Mouse (Mus musculus): ENCODE measurements around the gene Olfr1288. TPM values are rescaled to one million over a fixed set of nuclear protein-coding genes. Genes with fewer than 3 reads are reported as not detected.

Gene Olfr1288
- total RNA-seq (2014; fragmentation: Nextera tagmentation) (not detected in 2 replicates), total RNA-seq (2017) (not detected in 2 replicates)

DNA sequence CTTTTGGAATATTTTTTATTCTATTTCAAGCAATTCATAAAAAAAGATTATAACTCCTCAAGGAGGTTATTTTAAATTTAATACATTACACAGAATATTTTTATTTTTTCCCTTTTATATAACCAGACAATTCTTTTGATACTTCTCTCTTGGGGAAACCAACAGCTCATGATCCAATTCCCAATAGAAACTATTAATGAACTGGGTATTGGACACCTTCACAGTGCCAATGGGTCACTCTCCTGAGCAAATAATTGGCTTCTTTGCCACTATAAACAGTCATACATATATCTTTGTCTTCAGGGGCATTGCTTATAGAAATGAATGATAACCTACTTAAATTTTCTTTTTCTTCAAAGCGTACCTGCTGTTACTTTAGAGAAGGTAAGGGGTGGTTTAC is at the start of gene Olfr1288:
Gene Olfr1288 (plus strand): TSS at position 301 of the 400 bp plus-strand sequence.
- no peak for ATAC-seq (replicated peaks; ENCODE audit: poor library complexity, severe bottlenecking)

DNA sequence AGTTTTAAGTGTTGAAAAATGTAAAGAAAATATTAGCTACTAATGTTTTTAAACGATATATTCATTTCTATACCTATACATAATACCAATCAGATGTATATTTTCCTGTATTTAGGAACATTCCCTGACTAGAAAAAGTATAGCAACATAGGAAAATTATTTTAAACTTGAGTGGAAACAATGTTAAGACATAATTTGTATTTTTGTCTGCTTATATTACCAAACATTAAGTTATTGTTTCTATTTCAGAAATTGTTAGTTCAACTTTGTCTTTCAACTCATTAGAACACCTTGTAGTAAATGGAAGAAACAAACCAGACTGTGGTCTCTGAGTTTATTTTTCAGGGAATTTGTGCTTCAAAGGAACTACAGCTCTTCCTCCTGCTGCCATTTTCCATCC is 25.1 kb upstream of the Olfr1288 start, which contains the start of gene Olfr1287:
Gene Olfr1287 (plus strand): TSS at position 301 of the 400 bp plus-strand sequence.
- no peak for ATAC-seq (replicated peaks; ENCODE audit: poor library complexity, severe bottlenecking)

DNA sequence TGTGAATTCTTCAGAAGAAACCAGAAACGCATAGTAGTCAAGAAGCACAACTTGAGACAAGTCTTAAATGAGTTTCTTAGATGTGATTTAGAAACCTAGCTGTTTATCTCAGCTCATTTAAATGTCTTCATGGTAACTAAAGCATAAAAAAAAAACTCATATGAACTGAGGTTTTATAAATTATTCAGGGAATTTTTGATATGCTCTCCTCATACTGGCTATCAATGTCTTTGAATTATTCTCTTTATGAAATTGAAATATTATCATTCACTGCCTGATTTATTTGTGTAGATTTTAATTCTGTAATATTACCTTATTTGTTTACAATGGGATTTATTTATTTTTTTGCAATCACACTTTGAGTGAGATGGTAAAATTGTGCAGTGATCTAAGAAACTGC is 6.6 kb downstream of the Olfr1288 start, which contains the start of gene Olfr1289:
Gene Olfr1289 (plus strand): TSS at position 301 of the 400 bp plus-strand sequence.
- ATAC-seq (replicated peaks; ENCODE audit: poor library complexity, severe bottlenecking): no peak

DNA sequence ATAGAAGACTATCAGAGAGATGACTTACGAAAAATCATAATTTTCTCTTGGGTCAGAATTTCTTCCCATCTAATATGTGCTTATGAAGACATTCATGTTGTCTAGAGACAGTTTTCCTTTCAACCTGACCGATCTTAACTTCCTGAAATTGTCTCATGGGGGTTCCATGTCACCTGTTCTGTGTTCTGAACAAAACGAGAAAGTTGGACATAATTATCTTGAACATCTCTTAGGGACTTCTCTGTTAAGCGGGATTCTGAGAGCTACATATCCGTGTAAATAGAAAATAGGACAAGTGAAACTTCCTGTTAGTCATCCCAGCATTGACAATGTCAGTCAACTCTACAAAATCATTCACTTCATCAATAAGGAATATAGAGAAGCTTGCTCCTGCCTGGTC is 19.8 kb downstream of the Olfr1288 start, which contains the start of gene Olfr1290:
Gene Olfr1290 (minus strand): TSS at position 101 of the 400 bp plus-strand sequence.
- ATAC-seq (replicated peaks; ENCODE audit: poor library complexity, severe bottlenecking): no peak

DNA sequence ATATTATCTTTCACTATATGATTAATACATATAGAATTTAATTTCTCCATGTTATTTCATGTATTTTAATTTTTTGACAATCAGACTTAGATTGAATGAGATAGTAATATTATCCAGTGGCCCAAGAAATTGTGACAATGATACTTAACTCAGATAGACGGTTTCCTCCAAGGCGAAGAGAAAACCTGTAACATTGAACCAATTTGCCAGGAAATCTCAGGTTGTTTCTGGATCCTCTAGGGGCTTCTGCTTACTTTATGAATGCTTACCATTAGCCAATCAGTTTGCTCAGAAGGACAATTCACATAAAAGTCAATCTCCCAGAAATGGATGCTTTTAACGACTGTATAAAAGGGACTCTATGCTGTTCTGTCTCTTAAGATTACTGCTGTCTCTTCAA is 23.0 kb downstream of the Olfr1288 start, which contains the start of gene Olfr1291-ps1:
Gene Olfr1291-ps1 (plus strand): TSS at position 301 of the 400 bp plus-strand sequence.
- ATAC-seq (replicated peaks; ENCODE audit: poor library complexity, severe bottlenecking): no peak

DNA sequence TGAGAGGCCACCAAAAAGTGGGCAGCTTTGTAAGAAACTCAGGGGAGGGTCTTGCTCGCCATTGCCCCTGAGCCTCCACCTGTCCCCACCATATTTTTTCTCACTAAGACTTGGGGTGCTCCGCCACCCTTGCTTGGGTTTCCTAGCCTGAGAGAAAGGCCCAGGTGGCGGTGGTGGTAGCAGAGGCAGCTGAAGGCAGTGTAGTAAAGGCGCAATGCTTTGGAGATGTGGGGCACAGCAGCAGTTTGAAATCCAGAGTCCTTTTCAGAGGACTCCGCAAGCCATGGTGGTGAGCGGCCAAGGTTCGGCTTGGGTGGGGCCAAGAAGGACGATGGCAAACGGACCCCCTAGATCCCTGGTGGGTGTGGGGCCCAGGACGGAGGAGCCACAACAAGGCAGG is 43.5 kb downstream of the Olfr1288 start:
- no peak for ATAC-seq (replicated peaks; ENCODE audit: poor library complexity, severe bottlenecking)

DNA sequence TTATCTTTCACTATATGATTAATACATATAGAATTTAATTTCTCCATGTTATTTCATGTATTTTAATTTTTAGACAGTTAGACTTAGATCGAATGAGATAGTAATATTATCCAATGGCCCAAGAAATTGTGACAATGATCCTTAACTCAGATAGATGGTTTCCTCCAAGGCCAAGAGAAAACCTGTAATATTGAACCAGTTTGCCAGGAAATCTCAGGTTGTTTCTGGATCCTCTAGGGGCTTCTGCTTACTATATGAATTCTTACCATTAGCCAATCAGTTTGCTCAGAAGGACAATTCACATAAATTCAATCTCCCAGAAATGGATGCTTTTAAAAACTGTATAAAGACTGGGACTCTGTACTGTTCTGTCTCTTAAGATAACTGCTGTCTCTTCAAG is 51.0 kb downstream of the Olfr1288 start, which contains the start of gene Olfr1293-ps:
Gene Olfr1293-ps (plus strand): TSS at position 301 of the 400 bp plus-strand sequence.
- no peak for ATAC-seq (replicated peaks; ENCODE audit: poor library complexity, severe bottlenecking)

Other genes starting within 250 kb of the Olfr1288 start
- gene 4930430A15Rik, start 244.5 kb upstream of the Olfr1288 start, total RNA-seq (2014; fragmentation: Nextera tagmentation): not detected in 2 replicates
- not detected in 2 replicates for gene 4930430A15Rik, start 244.5 kb upstream of the Olfr1288 start, total RNA-seq (2017)
- gene Olfr1275, start 238.8 kb upstream of the Olfr1288 start, total RNA-seq (2014; fragmentation: Nextera tagmentation): not detected in 2 replicates
- not detected in 2 replicates for gene Olfr1275, start 238.8 kb upstream of the Olfr1288 start, total RNA-seq (2017)
- not detected in 2 replicates for gene Olfr1276, start 219.6 kb upstream of the Olfr1288 start, total RNA-seq (2014; fragmentation: Nextera tagmentation)
- gene Olfr1276, start 219.6 kb upstream of the Olfr1288 start, total RNA-seq (2017): not detected in 2 replicates
- gene Olfr1277, start 200.0 kb upstream of the Olfr1288 start, total RNA-seq (2014; fragmentation: Nextera tagmentation): not detected in 2 replicates
- not detected in 2 replicates for gene Olfr1277, start 200.0 kb upstream of the Olfr1288 start, total RNA-seq (2017)
- gene Olfr1278, start 184.0 kb upstream of the Olfr1288 start, total RNA-seq (2014; fragmentation: Nextera tagmentation): not detected in 2 replicates
- gene Olfr1278, start 184.0 kb upstream of the Olfr1288 start, total RNA-seq (2017): not detected in 2 replicates
- not detected in 2 replicates for gene Olfr1279, start 173.5 kb upstream of the Olfr1288 start, total RNA-seq (2014; fragmentation: Nextera tagmentation)
- gene Olfr1279, start 173.5 kb upstream of the Olfr1288 start, total RNA-seq (2017): not detected in 2 replicates
- not detected in 2 replicates for gene Olfr1280, start 160.1 kb upstream of the Olfr1288 start, total RNA-seq (2014; fragmentation: Nextera tagmentation)
- gene Olfr1280, start 160.1 kb upstream of the Olfr1288 start, total RNA-seq (2017): not detected in 2 replicates
- gene Olfr1281, start 147.6 kb upstream of the Olfr1288 start, total RNA-seq (2014; fragmentation: Nextera tagmentation): not detected in 2 replicates
- not detected in 2 replicates for gene Olfr1281, start 147.6 kb upstream of the Olfr1288 start, total RNA-seq (2017)
- not detected in 2 replicates for gene Olfr1282, start 138.0 kb upstream of the Olfr1288 start, total RNA-seq (2014; fragmentation: Nextera tagmentation)
- not detected in 2 replicates for gene Olfr1282, start 138.0 kb upstream of the Olfr1288 start, total RNA-seq (2017)
- gene Olfr1283, start 107.3 kb upstream of the Olfr1288 start, total RNA-seq (2014; fragmentation: Nextera tagmentation): not detected in 2 replicates
- gene Olfr1283, start 107.3 kb upstream of the Olfr1288 start, total RNA-seq (2017): not detected in 2 replicates
- not detected in 2 replicates for gene Olfr1284, start 98.6 kb upstream of the Olfr1288 start, total RNA-seq (2014; fragmentation: Nextera tagmentation)
- gene Olfr1284, start 98.6 kb upstream of the Olfr1288 start, total RNA-seq (2017): not detected in 2 replicates
- not detected in 2 replicates for gene Olfr1286, start 51.0 kb upstream of the Olfr1288 start, total RNA-seq (2014; fragmentation: Nextera tagmentation)
- not detected in 2 replicates for gene Olfr1286, start 51.0 kb upstream of the Olfr1288 start, total RNA-seq (2017)
- gene Olfr1287, start 25.0 kb upstream of the Olfr1288 start, total RNA-seq (2014; fragmentation: Nextera tagmentation): not detected in 2 replicates
- not detected in 2 replicates for gene Olfr1287, start 25.0 kb upstream of the Olfr1288 start, total RNA-seq (2017)
- not detected in 2 replicates for gene Olfr1289, start 6.7 kb downstream of the Olfr1288 start, total RNA-seq (2014; fragmentation: Nextera tagmentation)
- not detected in 2 replicates for gene Olfr1289, start 6.7 kb downstream of the Olfr1288 start, total RNA-seq (2017)
- not detected in 2 replicates for gene Olfr1290, start 19.7 kb downstream of the Olfr1288 start, total RNA-seq (2014; fragmentation: Nextera tagmentation)
- gene Olfr1290, start 19.7 kb downstream of the Olfr1288 start, total RNA-seq (2017): not detected in 2 replicates
- not detected in 2 replicates for gene Olfr1291-ps1, start 23.1 kb downstream of the Olfr1288 start, total RNA-seq (2014; fragmentation: Nextera tagmentation)
- gene Olfr1291-ps1, start 23.1 kb downstream of the Olfr1288 start, total RNA-seq (2017): not detected in 2 replicates
- gene Olfr1293-ps, start 51.1 kb downstream of the Olfr1288 start, total RNA-seq (2014; fragmentation: Nextera tagmentation): not detected in 2 replicates
- gene Olfr1293-ps, start 51.1 kb downstream of the Olfr1288 start, total RNA-seq (2017): not detected in 2 replicates
- gene Olfr1294, start 66.2 kb downstream of the Olfr1288 start, total RNA-seq (2014; fragmentation: Nextera tagmentation): not detected in 2 replicates
- not detected in 2 replicates for gene Olfr1294, start 66.2 kb downstream of the Olfr1288 start, total RNA-seq (2017)
- not detected in 2 replicates for gene Olfr1295, start 95.6 kb downstream of the Olfr1288 start, total RNA-seq (2014; fragmentation: Nextera tagmentation)
- gene Olfr1295, start 95.6 kb downstream of the Olfr1288 start, total RNA-seq (2017): not detected in 2 replicates
- not detected in 2 replicates for gene Olfr1297, start 152.4 kb downstream of the Olfr1288 start, total RNA-seq (2014; fragmentation: Nextera tagmentation)
- not detected in 2 replicates for gene Olfr1297, start 152.4 kb downstream of the Olfr1288 start, total RNA-seq (2017)
- not detected in 2 replicates for gene Olfr1298, start 175.1 kb downstream of the Olfr1288 start, total RNA-seq (2014; fragmentation: Nextera tagmentation)
- gene Olfr1298, start 175.1 kb downstream of the Olfr1288 start, total RNA-seq (2017): not detected in 2 replicates
- gene Olfr1299, start 187.3 kb downstream of the Olfr1288 start, total RNA-seq (2014; fragmentation: Nextera tagmentation): not detected in 2 replicates
- not detected in 2 replicates for gene Olfr1299, start 187.3 kb downstream of the Olfr1288 start, total RNA-seq (2017)

Data from granulocyte monocyte progenitor cell, adult 5-6 weeks (primary cell).